Mouse (Mus musculus) thymus, adult 2 months (tissue): ENCODE results near the gene Srrm3.

Source experiments
- CTCF ChIP-seq: fragments of 200-500 bp; IDR thresholded peaks from 2 replicates; pipeline ENCODE4 v1.5.1; 2012; ENCODE audit warnings: mild to moderate bottlenecking, control low read depth, low read length, moderate library complexity, borderline replicate concordance; ENCODE audit not compliant: control insufficient read depth, poor library complexity, insufficient read depth; ENCODE audit errors: extremely low read depth
- POLR2A ChIP-seq: fragments of 200-500 bp; IDR thresholded peaks from 2 replicates; pipeline ENCODE4 v1.6.1; 2012; ENCODE audit warnings: mild to moderate bottlenecking, low read length, control low read depth, moderate library complexity; ENCODE audit not compliant: control insufficient read depth, poor library complexity, insufficient read depth; ENCODE audit errors: extremely low read depth

DNA sequence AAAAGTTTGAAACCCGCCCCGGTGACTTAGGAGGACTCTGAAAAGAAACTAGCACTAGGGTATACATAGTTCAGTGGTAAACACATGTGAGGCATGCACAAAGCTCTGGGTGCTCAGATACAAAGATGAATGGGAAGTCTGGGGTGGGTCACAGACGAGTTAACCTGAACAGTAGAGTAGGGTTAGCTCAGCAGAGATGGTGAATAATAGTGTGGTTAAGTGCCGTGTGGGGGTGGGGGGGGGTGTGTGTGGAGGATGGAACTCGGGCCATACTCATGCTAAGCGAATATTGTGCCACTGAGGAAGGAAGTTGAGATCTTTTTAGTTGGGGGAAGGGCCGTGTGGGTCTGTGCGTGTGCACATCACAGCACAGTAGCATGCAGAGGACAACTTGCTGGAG is 26.4 kb upstream of the Srrm3 start:
- TF ChIP-seq CTCF (no peak), POLR2A (no peak)
